Mouse (Mus musculus) heart, adult 2 months (tissue): ENCODE measurements around the gene Olfr1014. TPM values are rescaled to one million over a fixed set of nuclear protein-coding genes. Genes with fewer than 3 reads are reported as not detected.

Experiments used
- DNase-seq, 2 experiments: peaks; one replicate each; pipeline ENCODE4 v3.0.0; 2021
- H3K27ac ChIP-seq: fragments of 200-600 bp; 2 replicates; pipeline ENCODE4 v1.8.1; 2022
- H3K27me3 ChIP-seq: fragments of 200-500 bp; 2 replicates; pipeline ENCODE4 v1.6.1; 2012; ENCODE audit warnings: mild to moderate bottlenecking, low read length, inconsistent platforms, mixed read lengths; ENCODE audit not compliant: control insufficient read depth, insufficient read depth
- H3K36me3 ChIP-seq: fragments of 200-500 bp; 2 replicates; pipeline ENCODE4 v1.6.1; 2012; ENCODE audit warnings: low read length, inconsistent platforms; ENCODE audit not compliant: control insufficient read depth, insufficient read depth
- H3K4me1 ChIP-seq: fragments of 200-500 bp; 2 replicates; pipeline ENCODE4 v1.6.1; 2011; ENCODE audit warnings: low read length; ENCODE audit not compliant: control insufficient read depth, insufficient read depth
- H3K4me3 ChIP-seq: fragments of 200-600 bp; 2 replicates; pipeline ENCODE4 v1.8.1; 2022
- H3K79me2 ChIP-seq: fragments of 200-500 bp; replicated peaks from 2 replicates; pipeline ENCODE4 v1.6.1; 2012; ENCODE audit warnings: mild to moderate bottlenecking, inconsistent platforms, low read length, moderate library complexity, mixed read lengths; ENCODE audit not compliant: control insufficient read depth, insufficient read depth
- H3K9ac ChIP-seq: fragments of 200-500 bp; 2 replicates; pipeline ENCODE4 v1.6.1; 2012; ENCODE audit warnings: low read depth, mild to moderate bottlenecking, control low read depth, inconsistent platforms, low read length, mixed read lengths
- CTCF ChIP-seq: fragments of 200-600 bp; IDR thresholded peaks from 2 replicates; pipeline ENCODE4 v1.8.1; 2022; ENCODE audit warnings: antibody characterized with exemption, mild to moderate bottlenecking, moderate library complexity
- EP300 ChIP-seq: fragments of 200-500 bp; IDR thresholded peaks from 2 replicates; pipeline ENCODE4 v1.6.1; 2011; ENCODE audit warnings: low read depth, low read length, control low read depth; ENCODE audit not compliant: insufficient read depth
- POLR2A ChIP-seq: fragments of 200-500 bp; IDR thresholded peaks from 2 replicates; pipeline ENCODE4 v1.6.1; 2011; ENCODE audit warnings: mild to moderate bottlenecking, low read depth, low read length, control low read depth; ENCODE audit not compliant: insufficient read depth
- WGBS: fragments of 180-500 bp; shearing (Covaris S2); methylation state at CpG from one replicate; pipeline ENCODE4 v1.1.7; 2018; 5-methylcytosine and 5-hydroxymethylcytosine counted together
- intact Hi-C: fragments of 180-260 bp; cut with DNase I; formaldehyde crosslinking; loops from one replicate; pipeline ENCODE4 v1.15.1; 2025
- polyA plus RNA-seq: library from polyadenylated mRNA; depleted of rRNA; stranded (reverse); fragments of >200 nt; gene quantifications from 2 replicates; pipeline ENCODE4 v1.2.3, GENCODE M21; 2012; rRNA removed
- total RNA-seq, 2 experiments: library from RNA; stranded (reverse); gene quantifications; 2 replicates each; pipeline ENCODE4 v1.2.3; 2021

The Olfr1014 gene
- total and polyA plus RNA-seq, 3 experiments, result not detected

DNA sequence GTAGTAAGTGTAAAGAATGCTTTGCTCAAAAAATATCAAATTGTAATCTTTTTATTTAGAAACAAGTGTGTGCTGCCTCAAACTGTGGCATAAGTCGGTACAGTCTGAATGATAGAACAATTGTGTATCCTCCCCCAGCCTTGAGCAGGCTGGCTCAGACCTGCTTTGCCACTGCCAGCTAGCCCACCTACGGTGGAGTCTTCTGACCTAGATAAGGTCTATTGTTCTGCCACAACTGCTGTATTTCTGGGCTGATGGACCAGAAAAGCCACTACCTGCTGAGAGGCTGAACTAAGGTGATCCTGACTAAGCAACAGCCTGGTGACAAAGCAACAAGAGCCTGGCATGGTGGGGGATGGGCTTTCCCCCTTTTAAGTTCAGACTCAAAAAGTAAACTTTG, 19.8 kb downstream of the Olfr1014 start:
- H3K79me2 ChIP-seq, result no peaks in the 10 kb centered on the region
- intact Hi-C loops, result no loop called here
- no peak for DNase-seq
- no peaks in the 10 kb centered on the region for H3K27me3 ChIP-seq
- H3K9ac ChIP-seq, result no peak overlapping the region
- no peak overlapping the region for H3K4me3 ChIP-seq
- H3K36me3 ChIP-seq, result no peaks in the 10 kb centered on the region
- no peaks in the 10 kb centered on the region for H3K4me1 ChIP-seq
- 65% methylated on average over 2 of the region's 2 CpGs for WGBS
- TF ChIP-seq EP300 (no peak), CTCF (no peak)
- no peak overlapping the region for H3K27ac ChIP-seq

DNA sequence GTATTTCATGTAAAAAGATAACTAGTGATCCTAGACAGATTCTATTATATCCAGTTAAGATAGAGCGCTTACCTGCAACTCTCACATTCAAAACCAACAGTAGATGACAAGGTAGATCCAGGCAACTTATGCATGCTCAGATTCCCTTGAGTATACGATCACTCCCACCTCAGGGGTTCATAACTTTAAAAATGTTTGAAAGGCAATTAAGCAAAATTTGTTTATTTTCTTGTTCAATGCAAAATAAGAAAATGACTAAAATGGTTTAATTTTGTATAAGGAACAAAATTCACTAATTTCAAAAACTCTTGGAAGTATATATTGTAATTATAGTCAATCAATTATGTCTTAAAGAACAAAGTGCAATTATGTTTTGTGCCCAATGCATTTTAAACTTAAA, 29.9 kb downstream of the Olfr1014 start, which contains the start of gene Olfr1016:
Gene Olfr1016, minus strand, starts transcription at position 101 of the 400 bp plus-strand sequence.
- intact Hi-C loops, result no loop called here
- Histone ChIP-seq H3K27me3 (no peaks in the 10 kb centered on the region), H3K36me3 (no peaks in the 10 kb centered on the region), H3K9ac (no peak within 1 kb of the TSS), H3K79me2 (no peaks in the 10 kb centered on the region), H3K27ac (no peak within 1 kb of the TSS), H3K4me3 (no peak within 1 kb of the TSS), H3K4me1 (no peaks in the 10 kb centered on the region)
- no peak for TF ChIP-seq CTCF
- TF ChIP-seq EP300, result no peak
- no peak for TF ChIP-seq POLR2A
- WGBS, result 80% methylated on average over 2 of the region's 2 CpGs
- no peak for DNase-seq

DNA sequence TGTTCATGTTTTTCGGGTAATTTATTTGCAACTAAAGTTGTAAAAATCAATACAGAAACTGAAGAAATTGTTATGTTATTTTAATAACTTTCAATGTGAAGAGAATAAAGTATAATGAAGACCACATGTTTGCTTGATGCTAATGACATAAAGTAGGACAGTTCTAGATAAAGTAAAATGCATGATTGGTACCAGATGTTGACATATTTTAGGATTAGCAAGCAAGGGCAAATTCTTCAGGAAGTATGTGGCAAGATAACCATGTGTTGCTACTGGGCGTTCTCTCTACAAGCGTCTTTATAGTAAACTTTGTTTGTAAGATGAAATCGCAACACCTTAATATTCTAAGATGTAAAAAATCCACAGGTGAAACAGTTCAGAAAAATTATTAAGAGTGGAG, 32.0 kb downstream of the Olfr1014 start:
- Histone ChIP-seq H3K9ac (no peak overlapping the region), H3K36me3 (no peaks in the 10 kb centered on the region), H3K27me3 (no peaks in the 10 kb centered on the region), H3K4me1 (no peaks in the 10 kb centered on the region), H3K4me3 (no peak overlapping the region), H3K79me2 (no peaks in the 10 kb centered on the region), H3K27ac (no peak overlapping the region)
- DNase-seq, result no peak
- TF ChIP-seq POLR2A, result no peak
- no peak for TF ChIP-seq EP300
- TF ChIP-seq CTCF, result no peak
- 58% methylated on average over 4 of the region's 4 CpGs for WGBS
- intact Hi-C loops, result no loop called here

DNA sequence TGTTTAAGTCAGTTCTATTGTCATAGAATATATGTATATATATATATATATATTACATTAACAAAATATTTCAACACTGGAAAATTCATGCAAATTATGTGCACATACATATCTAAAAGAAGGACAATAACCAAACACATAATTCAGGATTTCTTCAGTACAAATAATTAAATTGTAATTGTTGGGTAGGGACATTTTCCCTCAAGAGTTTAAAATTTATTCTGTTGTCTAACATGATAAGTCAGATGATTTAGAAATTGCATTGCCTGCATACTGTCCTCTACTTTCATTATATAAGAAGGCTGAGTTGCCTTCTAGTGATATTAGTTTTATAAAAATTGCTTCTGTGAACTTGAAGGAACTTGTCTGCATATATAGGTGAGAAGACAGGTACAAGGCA, 45.7 kb downstream of the Olfr1014 start, which contains the start of gene Olfr1018:
Gene Olfr1018, plus strand, starts transcription at position 301 of the 400 bp plus-strand sequence.
- Histone ChIP-seq H3K9ac (no peak within 1 kb of the TSS), H3K79me2 (no peaks in the 10 kb centered on the region), H3K27me3 (no peaks in the 10 kb centered on the region), H3K4me3 (no peak within 1 kb of the TSS), H3K4me1 (no peaks in the 10 kb centered on the region), H3K36me3 (no peaks in the 10 kb centered on the region), H3K27ac (no peak within 1 kb of the TSS)
- no peak for TF ChIP-seq CTCF
- DNase-seq, result no peak
- intact Hi-C loops, result no loop called here

Other genes with a start within 250 kb of the Olfr1014 start
- not detected for gene Olfr996, start 193.5 kb upstream of the Olfr1014 start, total RNA-seq
- gene Olfr996, start 193.5 kb upstream of the Olfr1014 start, polyA plus RNA-seq, result not detected in 2 replicates
- not detected for gene Olfr998, start 183.8 kb upstream of the Olfr1014 start, total RNA-seq
- not detected in 2 replicates for gene Olfr998, start 183.8 kb upstream of the Olfr1014 start, polyA plus RNA-seq
- not detected for gene Olfr1000, start 160.8 kb upstream of the Olfr1014 start, total RNA-seq
- gene Olfr1000, start 160.8 kb upstream of the Olfr1014 start, polyA plus RNA-seq, result not detected in 2 replicates
- not detected for gene Olfr1002, start 122.0 kb upstream of the Olfr1014 start, total RNA-seq
- not detected in 2 replicates for gene Olfr1002, start 122.0 kb upstream of the Olfr1014 start, polyA plus RNA-seq
- gene Olfr154, start 108.3 kb upstream of the Olfr1014 start, total RNA-seq, result not detected
- gene Olfr154, start 108.3 kb upstream of the Olfr1014 start, polyA plus RNA-seq, result not detected in 2 replicates
- gene Olfr1006, start 93.9 kb upstream of the Olfr1014 start, total RNA-seq, result not detected
- gene Olfr1006, start 93.9 kb upstream of the Olfr1014 start, polyA plus RNA-seq, result not detected in 2 replicates
- not detected for gene Olfr1008, start 83.3 kb upstream of the Olfr1014 start, total RNA-seq
- gene Olfr1008, start 83.3 kb upstream of the Olfr1014 start, polyA plus RNA-seq, result not detected in 2 replicates
- gene Olfr1009, start 57.3 kb upstream of the Olfr1014 start, total RNA-seq, result not detected
- not detected in 2 replicates for gene Olfr1009, start 57.3 kb upstream of the Olfr1014 start, polyA plus RNA-seq
- gene Olfr1012, start 9.9 kb upstream of the Olfr1014 start, total RNA-seq, result not detected
- gene Olfr1012, start 9.9 kb upstream of the Olfr1014 start, polyA plus RNA-seq, result not detected in 2 replicates
- gene Olfr1013, start 5.6 kb upstream of the Olfr1014 start, total RNA-seq, result not detected
- gene Olfr1013, start 5.6 kb upstream of the Olfr1014 start, polyA plus RNA-seq, result not detected in 2 replicates
- not detected for gene Olfr1015, start 9.3 kb downstream of the Olfr1014 start, total RNA-seq
- not detected in 2 replicates for gene Olfr1015, start 9.3 kb downstream of the Olfr1014 start, polyA plus RNA-seq
- gene Olfr1016, start 29.8 kb downstream of the Olfr1014 start, total RNA-seq, result not detected
- gene Olfr1016, start 29.8 kb downstream of the Olfr1014 start, polyA plus RNA-seq, result not detected in 2 replicates
- not detected for gene Olfr1018, start 45.8 kb downstream of the Olfr1014 start, total RNA-seq
- gene Olfr1018, start 45.8 kb downstream of the Olfr1014 start, polyA plus RNA-seq, result not detected in 2 replicates
- not detected for gene Olfr1019, start 72.8 kb downstream of the Olfr1014 start, total RNA-seq
- not detected in 2 replicates for gene Olfr1019, start 72.8 kb downstream of the Olfr1014 start, polyA plus RNA-seq
- gene Olfr1020, start 74.3 kb downstream of the Olfr1014 start, total RNA-seq, result not detected
- not detected in 2 replicates for gene Olfr1020, start 74.3 kb downstream of the Olfr1014 start, polyA plus RNA-seq
- not detected for gene Olfr1022, start 95.9 kb downstream of the Olfr1014 start, total RNA-seq
- not detected in 2 replicates for gene Olfr1022, start 95.9 kb downstream of the Olfr1014 start, polyA plus RNA-seq
- not detected for gene Olfr1023, start 112.9 kb downstream of the Olfr1014 start, total RNA-seq
- gene Olfr1023, start 112.9 kb downstream of the Olfr1014 start, polyA plus RNA-seq, result not detected in 2 replicates
- not detected for gene Olfr1024, start 132.3 kb downstream of the Olfr1014 start, total RNA-seq
- not detected in 2 replicates for gene Olfr1024, start 132.3 kb downstream of the Olfr1014 start, polyA plus RNA-seq
- not detected for gene Olfr1025-ps1, start 142.5 kb downstream of the Olfr1014 start, total RNA-seq
- not detected in 2 replicates for gene Olfr1025-ps1, start 142.5 kb downstream of the Olfr1014 start, polyA plus RNA-seq
- gene Olfr1026, start 148.8 kb downstream of the Olfr1014 start, total RNA-seq, result not detected
- not detected in 2 replicates for gene Olfr1026, start 148.8 kb downstream of the Olfr1014 start, polyA plus RNA-seq
- not detected for gene Olfr1028, start 177.7 kb downstream of the Olfr1014 start, total RNA-seq
- not detected in 2 replicates for gene Olfr1028, start 177.7 kb downstream of the Olfr1014 start, polyA plus RNA-seq
- gene Olfr1029, start 201.2 kb downstream of the Olfr1014 start, total RNA-seq, result not detected
- gene Olfr1029, start 201.2 kb downstream of the Olfr1014 start, polyA plus RNA-seq, result 0.20 TPM in 2 replicates
- gene Olfr1030, start 206.6 kb downstream of the Olfr1014 start, total RNA-seq, result not detected
- gene Olfr1030, start 206.6 kb downstream of the Olfr1014 start, polyA plus RNA-seq, result not detected in 2 replicates
- gene Olfr1031, start 217.6 kb downstream of the Olfr1014 start, total RNA-seq, result not detected
- gene Olfr1031, start 217.6 kb downstream of the Olfr1014 start, polyA plus RNA-seq, result not detected in 2 replicates
- not detected for gene Olfr1032, start 232.8 kb downstream of the Olfr1014 start, total RNA-seq
- not detected in 2 replicates for gene Olfr1032, start 232.8 kb downstream of the Olfr1014 start, polyA plus RNA-seq
- gene Olfr1033, start 247.9 kb downstream of the Olfr1014 start, total RNA-seq, result 1 to 10 TPM; 4.7 to 7.0 TPM
- gene Olfr1033, start 247.9 kb downstream of the Olfr1014 start, polyA plus RNA-seq, result 1.6 and 4.5 TPM in 2 replicates